Mouse (Mus musculus): ENCODE results near the gene Rapgef4.
"Not testable (repeated sequence)": the region's sequence is repeated elsewhere in the genome, so short reads cannot be mapped to it uniquely, and the experiment has no call there.

Gene Rapgef4

DNA sequence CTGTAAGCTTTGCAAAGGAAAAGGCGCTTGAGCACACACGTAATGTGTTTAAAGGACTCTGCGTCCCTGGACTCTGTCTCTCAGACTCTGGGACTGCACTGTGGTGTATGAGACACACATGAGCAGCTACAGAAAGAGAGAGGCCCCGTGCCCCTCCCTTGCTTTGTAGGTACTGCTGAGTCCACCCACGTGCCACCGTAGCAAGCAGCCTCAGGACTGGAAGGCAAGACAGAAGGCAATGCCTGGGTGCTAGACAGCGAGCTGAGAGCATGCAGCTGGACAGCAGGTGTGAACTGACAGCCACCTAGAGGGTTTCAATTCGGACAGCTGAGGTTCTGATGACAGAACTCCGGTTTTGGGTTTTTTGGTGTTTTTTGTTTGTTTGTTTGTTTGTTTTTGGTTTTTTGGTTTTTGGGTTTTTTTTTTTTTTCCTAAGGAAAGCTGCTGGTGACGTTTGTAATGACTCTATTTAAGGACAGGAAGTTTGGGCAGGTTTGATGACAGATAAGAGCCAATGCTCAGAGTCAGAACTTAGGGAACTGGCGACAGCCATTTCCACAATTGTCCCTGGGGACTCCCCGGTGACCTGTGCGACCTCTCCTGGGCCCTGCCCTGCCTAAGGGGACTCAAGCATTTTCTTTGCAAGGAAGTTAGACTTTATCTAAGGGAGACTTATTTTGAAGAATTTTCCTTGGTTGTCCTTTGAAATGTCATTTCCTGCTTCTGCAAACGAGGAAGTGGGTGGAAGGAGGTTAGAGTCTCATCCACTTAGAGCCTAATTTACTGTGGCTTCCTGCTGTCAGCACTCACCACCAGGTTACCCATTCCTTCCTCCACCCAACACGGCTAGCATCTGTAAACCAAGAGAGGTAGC, 136.3 kb downstream of the Rapgef4 start:
- no peak for DNase-seq (ENCODE audit: low spot score in 2 of 2)

DNA sequence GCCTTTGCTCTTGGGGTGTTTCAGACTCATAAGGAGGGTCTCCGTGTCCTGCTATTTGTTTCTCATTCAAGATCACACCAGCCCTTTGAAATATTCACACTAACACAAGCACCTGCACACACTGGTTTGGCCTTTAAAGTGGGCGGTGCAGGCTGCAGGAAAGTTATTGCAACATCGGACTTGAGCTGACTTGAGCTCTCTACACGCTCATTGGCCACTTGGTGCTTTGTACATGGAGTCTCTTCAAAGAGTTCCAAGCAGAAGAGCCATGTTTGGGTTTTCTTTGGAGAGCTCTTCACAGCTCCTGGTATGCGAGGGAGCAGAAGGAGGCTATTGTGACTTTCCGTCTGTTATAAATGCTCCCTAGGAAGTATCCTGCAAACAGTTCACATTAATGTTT, 139.2 kb downstream of the Rapgef4 start:
- DNase-seq (ENCODE audit: low spot score in 2 of 2), result no peak

DNA sequence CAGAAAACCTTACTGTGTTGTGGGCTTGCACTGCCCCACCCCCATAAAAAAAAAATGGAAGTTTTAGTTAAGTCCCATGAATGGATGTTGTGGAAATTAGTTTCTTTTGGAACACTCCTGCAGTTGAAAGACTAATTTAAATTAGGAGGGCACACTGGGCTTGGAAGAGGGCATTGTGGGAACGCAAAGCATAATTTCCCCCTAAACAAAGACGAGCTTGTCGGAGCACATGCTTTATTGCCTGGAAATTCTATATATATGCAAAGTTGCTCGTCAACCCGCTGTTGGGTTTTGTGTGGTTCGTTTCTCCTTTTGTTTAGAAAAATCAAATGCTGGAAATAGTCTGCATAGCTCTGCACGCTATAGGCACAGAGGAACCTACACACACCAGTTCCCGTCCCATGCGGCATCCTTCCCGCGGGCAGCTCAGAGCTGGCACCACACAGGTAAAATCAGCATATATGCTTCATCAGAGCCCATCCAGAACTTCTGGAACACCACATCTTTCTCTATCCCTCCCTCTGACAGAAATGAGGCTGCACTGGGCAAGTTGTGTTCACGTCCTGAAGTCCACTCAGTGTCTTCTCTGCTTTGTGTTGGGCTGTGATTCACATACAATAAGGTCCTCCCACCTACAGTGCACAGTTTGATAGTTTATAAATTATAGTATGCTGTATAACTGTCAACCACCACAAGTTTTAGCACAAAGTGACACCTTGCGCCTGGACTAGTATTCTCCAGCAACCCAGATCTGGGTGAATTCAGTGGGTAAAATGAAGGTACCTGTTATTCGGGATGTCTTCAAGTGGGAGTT, 141.6 kb downstream of the Rapgef4 start:
- no peak for DNase-seq (ENCODE audit: low spot score in 2 of 2)

DNA sequence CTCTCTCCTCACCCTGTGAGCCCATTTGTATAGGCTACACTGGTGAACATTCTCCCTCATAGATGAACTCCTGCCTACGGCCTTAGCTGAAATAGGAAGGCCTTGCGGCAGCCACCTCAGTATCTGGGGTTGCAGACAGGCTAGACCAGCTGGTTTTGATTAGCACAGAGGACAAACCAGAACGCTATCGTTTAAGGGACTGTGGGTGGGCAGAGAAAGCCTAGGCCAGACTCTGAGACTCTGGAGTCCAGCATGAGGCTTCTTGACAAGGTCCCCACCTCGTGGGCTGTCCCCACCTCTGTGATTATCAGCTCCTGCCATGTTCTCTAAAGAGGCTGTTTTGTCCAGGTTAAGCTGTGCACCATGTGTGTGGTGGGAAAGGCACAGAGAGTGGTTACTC, 142.8 kb downstream of the Rapgef4 start:
- no peak for DNase-seq (ENCODE audit: low spot score in 2 of 2)

DNA sequence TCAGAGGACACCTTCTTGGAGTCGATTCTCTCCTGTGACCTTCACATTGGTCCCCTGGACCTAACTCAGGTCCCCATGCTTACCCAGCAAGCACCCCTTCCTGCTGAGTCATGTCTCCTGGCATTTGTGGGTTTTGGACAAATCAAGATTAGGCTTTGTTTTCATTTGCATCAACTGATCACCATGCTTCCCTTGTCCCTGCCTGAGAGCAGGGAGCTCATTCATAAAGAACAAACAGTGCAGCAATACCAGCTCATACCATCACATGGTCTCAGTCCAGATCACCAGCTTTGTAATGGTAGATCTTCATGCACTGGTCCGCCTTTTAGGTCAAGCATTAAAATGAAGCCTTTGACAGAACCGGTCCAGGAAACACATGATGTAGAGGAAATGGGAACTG, 144.7 kb downstream of the Rapgef4 start:
- no peak for DNase-seq (ENCODE audit: low spot score in 2 of 2)

- DNase-seq (ENCODE audit: low spot score in 2 of 2), result no peak
Observed at GRCm38 (mm10) chr2:72126411-72126810, 145.4 kb downstream of the Rapgef4 start.

GRCm38 (mm10) chr2:72129612-72130311, 148.7 kb downstream of the Rapgef4 start:
- DNase-seq (ENCODE audit: low spot score in 2 of 2), result no peak

- no peak for DNase-seq (ENCODE audit: low spot score in 2 of 2)
Observed at GRCm38 (mm10) chr2:72132222-72132621, 151.2 kb downstream of the Rapgef4 start.

DNA sequence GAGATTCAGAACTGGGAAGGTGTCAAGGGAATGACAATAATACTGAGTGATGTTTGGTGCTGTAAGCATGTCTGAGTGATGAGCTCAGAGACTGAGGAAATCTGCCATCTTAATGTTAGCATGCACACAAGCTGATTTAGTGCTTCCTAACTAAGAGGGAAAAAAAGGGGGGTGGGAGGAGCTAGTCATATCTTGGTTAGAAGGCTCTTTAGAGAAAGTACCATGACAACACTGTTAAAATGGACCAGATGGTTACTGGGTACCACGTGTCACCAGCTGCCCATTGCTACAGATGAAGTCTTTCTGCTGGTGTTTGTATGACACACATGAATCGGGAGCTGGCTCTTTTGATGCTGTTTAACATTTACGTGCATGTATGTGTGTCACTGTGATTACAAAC, 155.0 kb downstream of the Rapgef4 start:
- DNase-seq (ENCODE audit: low spot score in 2 of 2), result no peak

DNA sequence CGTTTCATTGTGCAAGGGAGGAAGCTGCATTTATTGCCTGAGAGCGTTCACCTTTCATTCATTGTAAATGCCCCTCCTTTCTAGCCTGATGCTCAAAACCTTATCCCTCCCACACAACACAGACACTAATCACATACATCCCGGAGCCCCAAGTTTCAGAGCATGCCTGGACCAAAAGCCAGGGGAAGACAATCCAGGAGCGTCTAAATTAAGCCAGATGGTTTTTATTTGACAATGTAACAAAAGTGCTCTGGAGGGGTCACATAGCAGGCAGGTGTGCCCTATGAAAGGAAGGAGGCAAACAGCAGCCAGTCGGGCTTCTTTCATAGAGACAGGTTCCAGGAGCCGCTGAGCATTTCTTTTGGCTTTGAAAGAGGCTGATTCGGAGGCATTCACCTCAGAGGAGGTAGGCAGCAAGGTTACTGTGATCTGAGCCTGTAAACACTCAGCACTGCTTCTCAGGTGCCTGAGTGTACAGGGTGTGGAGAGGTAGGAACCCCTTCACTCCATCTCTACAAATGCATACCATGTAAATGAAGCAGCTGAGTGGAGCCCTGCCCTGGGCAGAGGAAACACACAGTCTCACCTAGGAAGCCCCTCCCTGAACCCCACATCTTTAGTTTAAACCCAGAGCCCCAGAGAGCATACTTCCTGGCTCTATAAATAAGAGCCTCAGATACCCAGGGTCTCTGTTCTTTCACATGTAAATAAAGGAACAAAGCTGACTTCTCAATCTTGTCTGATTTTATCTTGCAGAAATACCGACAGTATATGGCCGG, 155.6 kb downstream of the Rapgef4 start:
- no peak for DNase-seq (ENCODE audit: low spot score in 2 of 2)

GRCm38 (mm10) chr2:72139863-72140845, 159.1 kb downstream of the Rapgef4 start:
- no peak for DNase-seq (ENCODE audit: low spot score in 2 of 2)

- DNase-seq (ENCODE audit: low spot score in 2 of 2), result no peak
Observed at GRCm38 (mm10) chr2:72141091-72141490, 160.1 kb downstream of the Rapgef4 start.

GRCm38 (mm10) chr2:72141732-72142131, 160.7 kb downstream of the Rapgef4 start:
- not testable (repeated sequence) for DNase-seq (ENCODE audit: low spot score in 2 of 2)

GRCm38 (mm10) chr2:72143413-72143812, 162.4 kb downstream of the Rapgef4 start:
- DNase-seq (ENCODE audit: low spot score in 2 of 2), result no peak

- DNase-seq (ENCODE audit: low spot score in 2 of 2), result no peak
Observed at GRCm38 (mm10) chr2:72144576-72145200, 163.6 kb downstream of the Rapgef4 start.

DNA sequence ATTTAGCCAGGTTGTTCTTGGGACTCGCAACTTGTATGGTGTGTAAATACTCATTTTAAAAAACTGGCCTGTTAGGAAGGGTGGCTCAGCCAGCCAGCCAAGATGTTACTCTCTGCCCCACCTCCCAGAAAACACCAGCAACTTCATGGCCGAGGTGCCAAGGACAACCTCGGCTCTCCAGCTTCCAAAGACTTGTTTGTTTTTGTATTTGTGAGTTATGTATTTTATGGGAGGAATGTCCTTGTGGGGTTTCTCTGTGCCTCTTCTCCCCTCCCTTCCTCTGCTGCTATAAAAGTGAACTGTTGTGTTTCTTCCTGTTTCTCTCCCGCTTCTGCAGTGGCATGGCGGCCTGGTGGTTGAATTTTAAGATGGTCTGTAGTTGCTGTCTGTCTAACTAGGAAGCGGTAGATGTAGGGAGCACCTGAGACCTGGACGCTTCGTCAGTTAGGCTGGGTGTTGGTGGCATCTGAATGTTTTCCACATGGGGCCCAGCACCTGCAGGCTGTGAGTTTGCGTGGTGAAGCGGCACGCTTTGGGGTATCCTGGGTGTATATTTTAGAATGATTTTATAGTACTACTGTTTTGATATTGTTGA, 164.3 kb downstream of the Rapgef4 start:
- no peak for DNase-seq (ENCODE audit: low spot score in 2 of 2)

DNA sequence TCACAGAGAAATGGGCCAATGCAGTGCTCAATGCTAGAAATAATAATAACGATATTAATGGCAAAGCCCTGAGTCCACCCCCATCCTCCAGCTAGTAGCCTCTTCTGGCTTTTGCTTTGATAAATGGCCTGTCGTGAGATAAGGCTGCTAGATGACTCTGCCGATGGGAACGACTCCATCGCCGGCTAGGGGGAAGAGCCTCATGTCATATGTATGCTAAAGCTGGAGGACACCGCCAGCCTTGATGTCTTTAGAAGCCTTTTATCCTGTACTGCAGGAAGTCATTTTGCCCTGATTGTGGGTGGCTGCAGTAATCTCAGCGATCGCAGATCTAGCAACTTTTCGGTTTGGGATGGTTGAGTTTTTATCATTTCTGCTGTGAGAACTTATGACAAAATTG, 165.0 kb downstream of the Rapgef4 start:
- DNase-seq (ENCODE audit: low spot score in 2 of 2), result no peak

DNA sequence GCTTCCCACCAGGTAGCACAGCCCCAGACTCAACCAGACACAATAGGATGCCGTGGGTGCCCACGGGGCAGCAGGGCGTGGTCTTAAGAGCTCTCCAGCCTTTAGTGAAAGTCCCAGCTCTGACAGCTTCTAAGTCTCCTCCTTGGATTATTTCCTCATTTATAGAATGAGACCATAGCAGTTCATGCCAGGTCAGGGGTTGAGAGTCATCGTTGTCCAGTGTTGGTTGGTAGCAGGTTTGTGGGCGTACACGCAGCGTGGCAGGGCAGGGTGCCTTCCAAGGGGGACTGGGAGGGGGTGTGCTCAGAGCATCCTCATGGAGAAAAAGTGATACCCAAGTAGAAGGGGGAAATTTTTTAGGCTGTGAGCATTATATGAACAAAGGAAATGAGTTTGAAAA, 166.2 kb downstream of the Rapgef4 start:
- no peak for DNase-seq (ENCODE audit: low spot score in 2 of 2)

DNA sequence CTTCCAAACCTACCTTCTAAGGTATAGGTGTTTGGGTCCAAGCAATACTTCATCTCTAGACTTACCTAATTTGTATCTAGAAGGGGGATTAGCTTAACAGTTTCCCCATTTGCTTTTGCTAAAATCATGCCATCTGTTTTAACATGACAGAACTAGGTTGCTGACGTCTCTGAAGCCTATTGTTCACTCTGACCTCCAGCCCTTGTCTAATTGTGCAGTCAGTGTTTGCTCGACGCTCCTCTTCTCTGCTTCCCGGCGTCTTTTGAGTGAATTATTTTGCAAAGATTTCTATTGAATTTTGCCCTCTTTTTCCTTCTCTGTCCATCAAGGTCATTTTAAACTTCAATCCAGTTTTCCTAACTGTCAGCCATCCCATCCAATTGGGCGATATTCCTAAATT, 166.7 kb downstream of the Rapgef4 start:
- no peak for DNase-seq (ENCODE audit: low spot score in 2 of 2)

Measured in frontal cortex, postnatal 14 days (tissue).